Mouse (Mus musculus) forebrain, embryonic 16.5 days (tissue): ENCODE data around the gene Ablim1. TPM values are rescaled to one million over a fixed set of nuclear protein-coding genes. Genes with fewer than 3 reads are reported as not detected.

Experiments used
- ATAC-seq: fragments of 200-750 bp; cut with Nextera tagmentation; 2 replicates; pipeline ENCODE4 v1.8.0; 2017; ENCODE audit warnings: mild to moderate bottlenecking, moderate library complexity
- H3K27ac ChIP-seq: fragments of 300-500 bp; sonication (generic); 2 replicates; pipeline ENCODE4 v1.5.1; 2014; ENCODE audit warnings: low read length, control low read depth
- H3K27me3 ChIP-seq: fragments of 300-500 bp; sonication (generic); replicated peaks from 2 replicates; pipeline ENCODE4 v1.6.1; 2014; ENCODE audit warnings: low read length; ENCODE audit not compliant: control insufficient read depth, insufficient read depth
- H3K36me3 ChIP-seq: fragments of 300-500 bp; sonication (generic); 2 replicates; pipeline ENCODE4 v1.6.1; 2014; ENCODE audit not compliant: control insufficient read depth, insufficient read depth
- H3K4me1 ChIP-seq: fragments of 300-500 bp; sonication (generic); replicated peaks from 2 replicates; pipeline ENCODE4 v1.6.1; 2014; ENCODE audit warnings: low read length; ENCODE audit not compliant: control insufficient read depth, insufficient read depth
- H3K4me2 ChIP-seq: fragments of 300-500 bp; sonication (generic); 2 replicates; pipeline ENCODE4 v1.6.1; 2014; ENCODE audit warnings: mild to moderate bottlenecking, low read length, control low read depth
- H3K4me3 ChIP-seq: fragments of 300-500 bp; sonication (generic); replicated peaks from 2 replicates; pipeline ENCODE4 v1.5.1; 2014; ENCODE audit warnings: mild to moderate bottlenecking, low read length, control low read depth
- H3K9ac ChIP-seq: fragments of 300-500 bp; sonication (generic); replicated peaks from 2 replicates; pipeline ENCODE4 v1.6.1; 2014; ENCODE audit warnings: low read depth, low read length, control low read depth
- H3K9me3 ChIP-seq: fragments of 300-500 bp; sonication (generic); 2 replicates; pipeline ENCODE4 v1.6.1; 2016; ENCODE audit warnings: low read length; ENCODE audit not compliant: control insufficient read depth
- WGBS: fragments of 180-500 bp; shearing (Covaris S2); extraction: QIAGEN DNeasy Blood & Tissue Kit; methylation state at CpG from one replicate; pipeline ENCODE4 v1.1.7; 2014; 5-methylcytosine and 5-hydroxymethylcytosine counted together
- polyA plus RNA-seq: library from polyadenylated mRNA; unstranded; fragments of >200 nt; fragmentation: Nextera tagmentation; extraction: Ambion mirVana; gene quantifications from 2 replicates; pipeline ENCODE4 v1.2.1, GENCODE M21; 2015

Gene Ablim1
- polyA plus RNA-seq, 1 experiment from 2014 or later: 47.1 TPM

DNA sequence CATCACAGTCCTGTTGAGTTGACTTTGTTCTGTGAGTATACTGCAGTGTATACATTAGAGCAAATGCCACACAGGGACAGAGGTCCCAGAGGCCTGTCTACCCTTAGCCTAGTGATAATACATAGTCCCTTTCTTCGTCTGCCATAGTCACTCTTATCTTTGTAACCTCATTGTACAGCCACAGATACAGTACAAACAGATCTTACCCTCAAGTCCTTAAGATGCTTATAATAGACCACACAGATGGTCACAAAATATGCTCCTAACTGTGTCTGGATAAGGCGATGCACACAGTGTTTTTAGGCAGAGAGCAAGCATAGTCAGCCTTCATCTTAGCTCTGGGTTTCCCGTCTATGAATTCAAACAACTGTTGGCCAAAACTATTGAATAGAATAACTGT lies 1.9 kb upstream of the Ablim1 start:
- H3K4me3 ChIP-seq: no peak overlapping the region
- peaks cover 8% of the 10 kb centered on the region for H3K4me1 ChIP-seq
- no peaks in the 10 kb centered on the region; the same call in 1 of the 2 replicates for H3K9me3 ChIP-seq
- no peak for ATAC-seq
- H3K27ac ChIP-seq: no peak overlapping the region
- H3K4me2 ChIP-seq: no peak overlapping the region
- WGBS: 91% methylated on average over 3 of the region's 3 CpGs
- H3K9ac ChIP-seq: no peak overlapping the region
- H3K27me3 ChIP-seq: no peaks in the 10 kb centered on the region
- H3K36me3 ChIP-seq: no peaks in the 10 kb centered on the region

- peak overlapping the region; percentile 92 for H3K27ac ChIP-seq
- WGBS: 37% methylated on average over 11 of the region's 11 CpGs
- peak; percentile 63 for ATAC-seq
- peak overlapping the region; percentile 70 for H3K4me3 ChIP-seq
- no peaks in the 10 kb centered on the region; the same call in 1 of the 2 replicates for H3K9me3 ChIP-seq
- no peaks in the 10 kb centered on the region for H3K36me3 ChIP-seq
- peaks cover 8% of the 10 kb centered on the region for H3K4me1 ChIP-seq
- peak overlapping the region; percentile 91 for H3K9ac ChIP-seq
- peak overlapping the region; percentile 97 for H3K4me2 ChIP-seq
- H3K27me3 ChIP-seq: no peaks in the 10 kb centered on the region
Measured at GRCm38 (mm10) chr19:57315013-57315565, 370 bp upstream of the Ablim1 start.

- no peaks in the 10 kb centered on the region for H3K9me3 ChIP-seq
- H3K27ac ChIP-seq: peak overlapping the region; percentile 92
- no peaks in the 10 kb centered on the region for H3K36me3 ChIP-seq
- peaks cover 8% of the 10 kb centered on the region for H3K4me1 ChIP-seq
- peak overlapping the region; percentile 97 for H3K4me2 ChIP-seq
- H3K4me3 ChIP-seq: peak overlapping the region; percentile 70
- 55% methylated on average over 3 of the region's 3 CpGs for WGBS
- H3K27me3 ChIP-seq: no peaks in the 10 kb centered on the region
- peak overlapping the region; percentile 91 for H3K9ac ChIP-seq
- ATAC-seq: no peak
Measured at GRCm38 (mm10) chr19:57313891-57314345, 801 bp downstream of the Ablim1 start.

DNA sequence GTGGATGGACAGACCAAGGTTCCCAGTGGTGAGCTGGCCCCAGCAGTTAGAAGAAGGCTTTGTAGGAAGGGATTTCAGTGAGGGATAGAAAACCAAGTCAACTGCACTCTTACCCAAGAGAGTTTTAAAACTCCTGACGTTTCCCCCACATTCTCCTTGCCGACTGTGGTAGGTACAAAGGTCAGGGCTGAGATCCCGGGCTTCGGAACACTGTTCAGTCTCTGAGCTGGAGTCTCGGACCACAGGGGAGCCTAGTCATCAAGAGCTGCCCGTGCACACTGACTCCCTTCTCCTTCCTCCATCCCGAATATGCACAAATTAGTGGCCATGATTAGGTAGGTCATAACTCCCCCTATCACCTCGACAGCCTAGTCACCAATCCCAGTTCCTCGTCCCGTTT lies 1.5 kb downstream of the Ablim1 start:
- ATAC-seq: no peak
- H3K9ac ChIP-seq: no peak overlapping the region
- no peaks in the 10 kb centered on the region for H3K9me3 ChIP-seq
- H3K36me3 ChIP-seq: no peaks in the 10 kb centered on the region
- peaks cover 8% of the 10 kb centered on the region for H3K4me1 ChIP-seq
- WGBS: 78% methylated on average over 10 of the region's 10 CpGs
- no peak overlapping the region for H3K27ac ChIP-seq
- H3K4me2 ChIP-seq: peak overlapping the region; percentile 97; the same call in 1 of the 2 replicates
- no peak overlapping the region for H3K4me3 ChIP-seq
- H3K27me3 ChIP-seq: no peaks in the 10 kb centered on the region

DNA sequence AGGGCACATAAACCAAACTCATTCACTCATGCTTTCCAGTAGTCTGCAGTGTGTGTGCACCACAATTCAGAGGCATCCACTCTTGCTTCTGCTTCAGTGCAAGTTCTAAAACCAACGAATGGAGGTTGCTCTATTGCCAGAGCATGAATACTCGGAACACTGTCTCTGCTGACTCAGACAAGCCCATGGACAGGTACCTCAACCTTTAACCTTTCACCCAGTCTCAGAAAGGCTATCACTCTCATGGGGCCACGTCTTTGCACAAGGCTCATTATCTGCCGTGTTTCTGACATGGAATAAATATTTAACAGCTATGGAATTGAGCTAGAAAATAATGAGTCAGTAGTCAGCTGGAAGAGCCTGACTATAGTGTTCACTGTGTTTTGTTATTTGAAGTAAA lies 4.7 kb downstream of the Ablim1 start:
- WGBS: 65% methylated on average over 4 of the region's 4 CpGs
- no peak overlapping the region for H3K4me2 ChIP-seq
- H3K4me1 ChIP-seq: peaks cover 6% of the 10 kb centered on the region
- no peaks in the 10 kb centered on the region for H3K9me3 ChIP-seq
- no peak overlapping the region for H3K27ac ChIP-seq
- H3K27me3 ChIP-seq: no peaks in the 10 kb centered on the region
- H3K4me3 ChIP-seq: no peak overlapping the region
- no peak for ATAC-seq
- H3K9ac ChIP-seq: no peak overlapping the region
- no peaks in the 10 kb centered on the region for H3K36me3 ChIP-seq

GRCm38 (mm10) chr19:57306601-57307000 lies 8.1 kb downstream of the Ablim1 start:
- Histone ChIP-seq H3K4me2 (no peak overlapping the region), H3K36me3 (no peaks in the 10 kb centered on the region), H3K27ac (no peak overlapping the region), H3K27me3 (no peaks in the 10 kb centered on the region), H3K9me3 (no peaks in the 10 kb centered on the region), H3K4me3 (no peak overlapping the region), H3K4me1 (peaks cover 6% of the 10 kb centered on the region), H3K9ac (no peak overlapping the region)
- ATAC-seq: no peak
- WGBS: 45% methylated on average over 4 of the region's 4 CpGs

DNA sequence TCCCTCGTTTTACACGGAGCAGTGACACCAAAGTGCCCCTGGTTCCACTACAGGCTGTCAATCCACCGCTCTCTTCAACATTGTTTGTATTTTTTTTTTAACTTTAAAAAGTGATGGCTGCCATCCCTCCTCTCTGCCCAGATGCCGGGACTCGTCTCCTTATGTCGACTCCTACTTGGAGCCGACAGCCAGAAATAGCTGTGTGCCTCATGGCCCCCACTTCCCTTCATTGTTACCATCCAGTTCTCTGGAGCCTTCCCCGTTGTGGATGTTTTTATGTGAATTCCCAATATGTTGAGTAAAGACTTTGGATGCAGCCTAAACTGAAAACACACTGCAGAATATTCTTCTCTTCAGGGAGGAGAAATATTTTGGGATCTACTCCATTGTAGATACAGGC lies 8.7 kb downstream of the Ablim1 start:
- Histone ChIP-seq H3K4me2 (no peak overlapping the region), H3K9ac (no peak overlapping the region), H3K27ac (no peak overlapping the region), H3K4me1 (peaks cover 6% of the 10 kb centered on the region), H3K27me3 (no peaks in the 10 kb centered on the region), H3K36me3 (no peaks in the 10 kb centered on the region), H3K9me3 (no peaks in the 10 kb centered on the region), H3K4me3 (no peak overlapping the region)
- 48% methylated on average over 8 of the region's 8 CpGs for WGBS
- no peak for ATAC-seq

GRCm38 (mm10) chr19:57304666-57305065 lies 10.1 kb downstream of the Ablim1 start:
- Histone ChIP-seq H3K4me2 (no peak overlapping the region), H3K9ac (no peak overlapping the region), H3K27ac (no peak overlapping the region), H3K9me3 (no peaks in the 10 kb centered on the region), H3K4me1 (peaks cover 6% of the 10 kb centered on the region), H3K36me3 (no peaks in the 10 kb centered on the region), H3K27me3 (no peaks in the 10 kb centered on the region), H3K4me3 (no peak overlapping the region)
- no peak for ATAC-seq
- WGBS: 67% methylated on average over 2 of the region's 2 CpGs

DNA sequence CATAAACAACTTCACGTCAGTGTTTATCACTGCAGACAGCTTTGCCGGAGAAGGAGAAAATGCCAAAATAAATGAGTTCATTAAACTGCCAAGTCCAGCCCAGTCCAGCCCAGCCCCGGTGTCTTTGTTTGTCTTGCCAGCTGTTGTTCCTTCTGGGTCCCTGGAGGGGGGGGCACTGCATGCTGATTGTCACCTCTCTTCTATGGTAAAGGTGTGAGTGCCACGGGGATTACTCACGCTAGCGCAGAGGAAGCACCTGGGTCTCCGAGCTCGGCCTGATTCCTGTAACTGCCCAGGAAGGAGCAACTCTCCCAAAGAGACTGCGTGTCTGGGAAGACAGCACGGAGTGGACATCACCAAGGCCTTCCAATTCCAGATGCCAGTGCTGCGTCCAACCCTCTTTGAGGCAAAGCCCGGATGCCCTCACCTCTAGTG lies 12.7 kb downstream of the Ablim1 start:
- peaks cover 6% of the 10 kb centered on the region for H3K4me1 ChIP-seq
- no peak overlapping the region for H3K4me2 ChIP-seq
- H3K27ac ChIP-seq: no peak overlapping the region
- ATAC-seq: no peak
- no peaks in the 10 kb centered on the region for H3K27me3 ChIP-seq
- H3K36me3 ChIP-seq: no peaks in the 10 kb centered on the region
- no peak overlapping the region; the same call in 1 of the 2 replicates for H3K9ac ChIP-seq
- H3K9me3 ChIP-seq: no peaks in the 10 kb centered on the region
- H3K4me3 ChIP-seq: no peak overlapping the region
- 54% methylated on average over 12 of the region's 12 CpGs for WGBS

DNA sequence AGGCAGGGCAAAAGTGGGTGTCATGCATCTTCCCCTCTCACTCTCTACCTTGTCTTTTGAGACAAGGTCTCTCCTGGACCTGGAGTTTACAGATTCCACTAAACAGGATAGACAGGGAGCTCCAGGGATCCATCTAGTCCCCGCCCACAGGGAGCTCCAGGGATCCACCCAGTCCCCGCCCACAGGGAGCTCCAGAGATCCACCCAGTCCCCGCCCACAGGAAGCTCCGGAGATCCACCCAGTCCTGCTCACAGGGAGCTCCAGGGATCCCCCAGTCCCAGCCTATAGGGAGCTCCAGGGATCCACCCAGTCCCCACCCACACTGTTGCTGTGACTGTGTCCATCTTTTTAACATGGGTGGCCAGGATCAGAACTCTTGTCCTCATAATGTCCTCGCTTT lies 16.7 kb downstream of the Ablim1 start:
- 75% methylated on average over 5 of the region's 5 CpGs for WGBS
- Histone ChIP-seq H3K4me3 (no peak overlapping the region), H3K27me3 (no peaks in the 10 kb centered on the region), H3K27ac (no peak overlapping the region), H3K4me2 (no peak overlapping the region), H3K9ac (no peak overlapping the region), H3K4me1 (peaks cover 6% of the 10 kb centered on the region), H3K9me3 (no peaks in the 10 kb centered on the region), H3K36me3 (no peaks in the 10 kb centered on the region)
- no peak for ATAC-seq
